Mouse (Mus musculus): ENCODE results near the gene Vstm4.

- TF ChIP-seq ZNF384 (IDR thresholded peaks at IDR 0.05; ENCODE audit: low read depth, low read length) (no peak), CHD2 (IDR thresholded peaks at IDR 0.05; ENCODE audit: low read depth, low read length) (no peak)
Measured at GRCm38 (mm10) chr14:32871963-32872362, 15.4 kb downstream of the Vstm4 start.

All from ES-E14 (cell line).